Mouse (Mus musculus) heart, embryonic 15.5 days (tissue): ENCODE measurements at regions not wholly inside any gene's neighbourhood (a gene's known extent, or its start where the extent isn't known, plus 50 kb on each side); places are given as distances from the start of the nearest gene placed in this dataset.

Experiments
- ATAC-seq: fragments of 200-750 bp; cut with Nextera tagmentation; replicated peaks from 2 replicates; pipeline ENCODE4 v1.8.0; 2017; ENCODE audit warnings: low read depth, moderate TSS enrichment; ENCODE audit not compliant: insufficient number of reproducible peaks, insufficient read depth, low FRiP score
- H3K27ac ChIP-seq: fragments of 300-500 bp; sonication (generic); 2 replicates; pipeline ENCODE4 v1.5.1; 2015; ENCODE audit warnings: mild to moderate bottlenecking, inconsistent platforms
- H3K27me3 ChIP-seq: fragments of 300-500 bp; sonication (generic); 2 replicates; pipeline ENCODE4 v1.6.1; 2015; ENCODE audit warnings: inconsistent platforms
- H3K36me3 ChIP-seq: fragments of 300-500 bp; sonication (generic); 2 replicates; pipeline ENCODE4 v1.6.1; 2015; ENCODE audit warnings: mild to moderate bottlenecking, inconsistent platforms
- H3K4me1 ChIP-seq: fragments of 300-500 bp; sonication (generic); replicated peaks from 2 replicates; pipeline ENCODE4 v1.6.1; 2015; ENCODE audit warnings: inconsistent platforms
- H3K4me2 ChIP-seq: fragments of 300-500 bp; sonication (generic); 2 replicates; pipeline ENCODE4 v1.6.1; 2015; ENCODE audit warnings: inconsistent platforms, mild to moderate bottlenecking, moderate library complexity
- H3K4me3 ChIP-seq: fragments of 300-500 bp; sonication (generic); 2 replicates; pipeline ENCODE4 v1.5.1; 2015; ENCODE audit warnings: mild to moderate bottlenecking, inconsistent platforms
- H3K9ac ChIP-seq: fragments of 300-500 bp; sonication (generic); 2 replicates; pipeline ENCODE4 v1.6.1; 2015; ENCODE audit warnings: mild to moderate bottlenecking, inconsistent platforms
- H3K9me3 ChIP-seq: fragments of 300-500 bp; sonication (generic); replicated peaks from 2 replicates; pipeline ENCODE4 v1.6.1; 2016; ENCODE audit warnings: inconsistent platforms
- WGBS: fragments of 180-500 bp; shearing (Covaris S2); methylation state at CpG from one replicate; pipeline ENCODE4 v1.1.7; 2015; ENCODE audit warnings: mixed read lengths; 5-methylcytosine and 5-hydroxymethylcytosine counted together

DNA sequence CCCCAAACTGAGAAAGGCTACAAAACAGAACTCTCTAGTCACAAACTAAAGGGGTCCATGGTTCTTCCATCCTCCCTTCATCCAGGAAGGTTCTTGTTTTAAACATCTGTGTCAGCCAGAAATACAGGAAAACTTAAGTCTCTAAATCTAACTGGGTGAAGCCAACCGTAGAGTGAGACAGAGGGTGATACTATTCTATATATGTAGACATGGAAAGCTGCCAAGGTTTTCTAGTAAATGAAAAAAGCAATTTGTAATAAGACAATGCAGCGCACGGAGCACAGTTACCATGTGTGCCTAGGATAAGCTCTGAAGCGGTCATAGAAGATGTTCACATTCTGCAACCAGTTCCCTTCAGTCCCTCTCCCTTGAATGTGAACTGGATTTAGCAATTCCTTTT is 55.4 kb downstream of the Ppp1r3c start:
- Histone ChIP-seq H3K27ac (peak overlapping the region; percentile 84), H3K4me2 (no peak overlapping the region), H3K4me3 (no peak overlapping the region), H3K9ac (no peak overlapping the region), H3K27me3 (no peaks in the 10 kb centered on the region), H3K9me3 (no peaks in the 10 kb centered on the region), H3K36me3 (no peaks in the 10 kb centered on the region), H3K4me1 (peaks cover 57% of the 10 kb centered on the region)
- 26% methylated on average over 4 of the region's 4 CpGs for WGBS
- no peak for ATAC-seq

DNA sequence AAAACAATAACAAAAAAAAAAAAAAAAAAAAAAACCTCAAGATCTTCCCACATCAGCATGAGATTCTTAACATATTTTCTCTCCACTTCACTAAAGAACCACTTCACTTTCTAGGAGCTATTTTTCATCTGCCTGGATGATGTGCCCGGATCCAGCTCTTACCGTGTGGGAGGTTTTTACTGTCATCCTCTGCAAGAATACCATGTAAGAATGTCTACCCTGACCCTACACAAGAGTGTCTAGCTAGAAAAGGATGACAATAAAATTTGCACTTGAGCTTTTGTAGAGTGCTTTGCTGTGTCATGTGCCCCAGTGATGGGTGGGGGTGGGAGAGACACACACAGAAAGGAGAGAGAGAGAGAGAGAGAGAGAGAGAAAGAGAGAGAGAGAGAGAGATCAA is 56.1 kb downstream of the Ppp1r3c start:
- no peak overlapping the region for H3K9ac ChIP-seq
- no peaks in the 10 kb centered on the region for H3K36me3 ChIP-seq
- H3K4me1 ChIP-seq, result peaks cover 57% of the 10 kb centered on the region
- no peaks in the 10 kb centered on the region for H3K9me3 ChIP-seq
- no peak overlapping the region for H3K4me3 ChIP-seq
- H3K4me2 ChIP-seq, result no peak overlapping the region
- 30% methylated on average over 2 of the region's 2 CpGs for WGBS
- ATAC-seq, result no peak
- H3K27me3 ChIP-seq, result no peaks in the 10 kb centered on the region
- H3K27ac ChIP-seq, result peak overlapping the region; percentile 84

DNA sequence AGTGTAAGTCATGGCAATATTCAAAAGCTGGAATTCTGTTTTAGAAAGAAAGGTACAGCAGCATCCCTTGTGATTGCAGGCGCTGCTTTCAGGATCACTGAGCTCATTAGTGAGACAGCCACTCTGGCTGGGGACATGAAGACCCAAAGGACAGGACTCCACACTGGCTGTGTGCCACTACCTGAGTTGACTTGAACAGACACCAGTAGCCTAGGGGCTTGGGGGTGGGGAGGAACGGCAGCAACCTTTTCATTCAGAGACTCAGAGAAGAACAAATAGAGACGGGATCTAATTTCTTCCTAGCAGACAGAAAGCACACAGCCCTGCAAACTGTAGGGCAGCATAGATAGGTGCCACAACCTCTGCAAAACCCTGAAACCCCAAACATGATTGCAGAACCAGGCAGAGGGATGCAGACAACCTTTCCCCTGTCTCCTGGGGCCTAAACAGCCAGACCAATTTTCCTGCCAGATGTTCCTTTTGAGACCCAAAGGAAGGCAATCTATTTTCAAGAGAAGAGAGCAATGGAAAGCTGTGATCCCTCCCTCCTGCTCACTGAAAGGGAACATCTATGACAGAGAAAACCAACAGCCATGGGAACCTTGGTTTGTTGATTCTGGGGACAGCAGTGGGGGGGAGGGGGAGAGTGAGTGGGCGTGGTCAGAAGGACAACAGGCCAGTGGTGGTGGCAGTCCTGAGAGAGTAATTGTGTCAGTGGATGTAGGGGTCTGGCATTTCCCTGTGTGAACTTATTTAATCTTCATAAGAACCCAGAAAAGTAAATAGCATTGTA is 57.2 kb downstream of the Ppp1r3c start:
- H3K36me3 ChIP-seq, result no peaks in the 10 kb centered on the region
- WGBS, result 31% methylated on average over 4 of the region's 4 CpGs
- H3K4me1 ChIP-seq, result peaks cover 57% of the 10 kb centered on the region
- peak overlapping the region; percentile 11 for H3K9ac ChIP-seq
- H3K27ac ChIP-seq, result peak overlapping the region; percentile 84
- no peak overlapping the region for H3K4me2 ChIP-seq
- peak; percentile 21; the same call in 1 of the 2 replicates for ATAC-seq
- no peaks in the 10 kb centered on the region for H3K9me3 ChIP-seq
- H3K4me3 ChIP-seq, result no peak overlapping the region
- H3K27me3 ChIP-seq, result no peaks in the 10 kb centered on the region

DNA sequence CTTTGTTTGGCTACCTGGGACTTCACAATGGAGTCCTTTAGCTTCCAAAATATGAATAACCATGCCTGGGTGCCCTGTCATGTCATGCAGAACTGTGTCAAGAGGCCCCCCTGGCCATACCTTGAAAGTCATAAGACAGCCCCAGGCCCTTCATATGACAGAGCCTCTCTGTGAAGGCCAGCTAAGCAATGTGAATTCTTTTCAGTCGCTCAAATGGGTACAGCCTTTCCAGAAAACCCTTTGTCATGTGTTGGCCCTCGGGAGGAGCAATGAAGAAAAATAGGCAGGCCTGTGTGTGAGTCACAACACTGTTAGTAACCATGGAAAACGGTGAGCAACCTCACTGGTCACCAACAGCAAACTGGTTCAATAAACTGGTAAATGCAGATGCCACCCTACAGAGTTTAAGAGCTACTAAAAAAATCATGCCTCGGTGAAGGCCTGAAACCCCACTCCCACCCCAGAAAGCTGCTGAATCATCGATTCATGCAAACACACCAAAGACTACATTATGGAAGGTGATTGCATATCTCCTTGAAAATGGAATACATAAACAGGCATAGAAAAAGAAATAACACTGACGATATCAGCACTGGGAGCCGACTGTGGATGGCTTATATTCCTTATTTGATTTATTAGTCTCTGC is 57.9 kb downstream of the Ppp1r3c start:
- WGBS, result 71% methylated on average over 7 of the region's 7 CpGs
- Histone ChIP-seq H3K4me2 (no peak overlapping the region), H3K36me3 (no peaks in the 10 kb centered on the region), H3K4me1 (peaks cover 57% of the 10 kb centered on the region), H3K27me3 (no peaks in the 10 kb centered on the region), H3K9me3 (no peaks in the 10 kb centered on the region), H3K9ac (no peak overlapping the region; the same call in 1 of the 2 replicates), H3K27ac (peak overlapping the region; percentile 84), H3K4me3 (no peak overlapping the region)
- no peak for ATAC-seq

DNA sequence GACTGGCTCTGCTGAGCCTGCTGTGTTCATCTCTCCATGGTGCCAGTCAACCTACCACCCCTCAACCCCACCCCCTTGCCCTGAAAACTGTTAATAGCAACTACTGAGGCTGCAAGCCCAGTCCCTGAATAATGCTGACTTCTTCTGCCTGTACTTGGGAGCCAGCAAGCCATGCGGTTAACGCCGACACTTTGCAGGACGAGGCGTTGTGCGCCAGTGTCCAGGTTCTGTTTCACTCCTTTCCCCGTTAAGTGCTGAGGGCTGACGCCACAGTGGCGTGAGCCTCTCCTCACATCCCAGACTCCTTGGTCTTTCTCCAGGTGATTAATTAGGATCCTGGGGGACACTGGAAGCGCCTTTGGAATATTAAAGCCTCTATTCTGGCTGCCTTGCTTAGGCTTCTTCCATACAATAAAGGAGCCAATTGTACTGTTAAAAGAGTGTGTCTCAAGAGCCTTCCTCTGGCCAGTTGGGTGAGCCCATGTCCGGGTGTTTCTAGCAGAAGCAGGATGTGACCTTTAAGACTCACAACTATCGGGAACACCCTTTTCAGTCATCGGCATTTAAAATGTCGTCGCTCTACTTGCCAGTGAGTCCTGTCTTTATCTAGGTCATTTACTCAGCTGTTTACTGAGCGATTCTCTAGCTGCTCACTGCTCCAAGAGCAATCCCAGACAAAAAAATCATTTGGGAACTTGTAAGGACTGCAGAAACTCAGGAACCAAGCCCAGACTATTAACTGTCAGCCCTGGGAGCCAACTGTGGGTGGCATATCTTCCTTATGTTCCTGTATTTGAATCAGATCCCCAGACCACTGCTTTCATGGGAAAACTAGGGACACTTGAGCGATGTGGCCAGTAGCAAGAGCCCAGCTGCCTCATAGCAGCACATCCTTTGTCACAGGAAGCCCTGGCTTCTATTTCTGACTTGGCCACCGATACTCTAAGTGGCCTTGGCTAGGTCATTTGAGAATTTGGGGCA is 59.1 kb downstream of the Ppp1r3c start:
- no peak for ATAC-seq
- no peak overlapping the region for H3K9ac ChIP-seq
- no peak overlapping the region for H3K4me2 ChIP-seq

DNA sequence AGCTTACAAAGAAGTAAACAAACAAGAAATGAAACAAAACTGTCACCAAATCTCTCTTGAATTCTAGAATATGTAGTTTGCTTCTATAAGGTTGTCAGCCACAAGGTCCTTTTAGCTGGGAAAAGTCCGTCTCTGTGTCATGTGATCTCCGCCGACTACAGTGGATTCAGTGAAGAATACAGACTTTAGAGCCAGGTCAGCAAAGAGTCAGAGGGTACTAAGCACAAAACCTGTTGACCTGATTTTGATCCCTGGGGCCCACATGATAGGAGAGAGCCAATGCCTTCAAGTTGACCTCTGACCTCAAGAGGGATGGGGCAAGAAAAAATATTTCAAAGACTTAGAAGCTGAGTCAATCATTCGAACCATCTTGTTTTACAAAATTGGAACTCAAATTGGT is 61.5 kb downstream of the Ppp1r3c start:
- WGBS, result 82% methylated on average over 4 of the region's 4 CpGs
- H3K4me1 ChIP-seq, result peaks cover 56% of the 10 kb centered on the region
- H3K9me3 ChIP-seq, result no peaks in the 10 kb centered on the region

More for the DNA sequence above, 59.1 kb downstream of the Ppp1r3c start:
- Histone ChIP-seq H3K36me3 (no peaks in the 10 kb centered on the region), H3K4me1 (peaks cover 49% of the 10 kb centered on the region), H3K9me3 (no peaks in the 10 kb centered on the region), H3K27ac (peak overlapping the region; percentile 84), H3K4me3 (no peak overlapping the region), H3K27me3 (no peaks in the 10 kb centered on the region)
- WGBS, result 54% methylated on average over 18 of the region's 18 CpGs

DNA sequence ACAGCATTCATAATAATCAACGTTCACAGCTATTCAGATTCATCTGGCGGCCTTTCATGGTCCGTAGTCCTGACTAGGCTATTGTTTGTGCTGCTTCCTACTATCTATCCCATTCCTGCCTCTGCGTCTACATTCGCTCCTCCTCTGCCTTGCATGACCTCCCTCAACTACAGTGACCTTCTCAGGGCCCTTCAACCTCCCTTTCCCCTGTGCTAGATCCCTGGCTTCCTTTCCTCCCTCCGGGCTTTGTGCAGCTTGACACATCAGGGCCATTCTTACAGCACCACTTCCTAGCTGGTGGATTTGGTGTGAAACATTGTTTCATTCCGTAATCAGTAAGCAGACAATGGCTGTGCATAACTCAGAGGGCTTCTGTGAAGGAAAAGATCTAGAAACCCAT is 65.6 kb downstream of the Ppp1r3c start:
- Histone ChIP-seq H3K27ac (peak overlapping the region; percentile 89), H3K27me3 (no peaks in the 10 kb centered on the region), H3K4me3 (no peak overlapping the region), H3K36me3 (no peaks in the 10 kb centered on the region), H3K9me3 (no peaks in the 10 kb centered on the region), H3K4me2 (no peak overlapping the region), H3K9ac (no peak overlapping the region), H3K4me1 (peaks cover 60% of the 10 kb centered on the region)
- WGBS, result 59% methylated on average over 7 of the region's 7 CpGs
- ATAC-seq, result no peak

More for the DNA sequence above, 61.5 kb downstream of the Ppp1r3c start:
- no peak overlapping the region for H3K4me2 ChIP-seq
- H3K36me3 ChIP-seq, result no peaks in the 10 kb centered on the region
- no peak overlapping the region for H3K9ac ChIP-seq
- H3K27me3 ChIP-seq, result no peaks in the 10 kb centered on the region
- no peak overlapping the region for H3K4me3 ChIP-seq
- no peak overlapping the region for H3K27ac ChIP-seq
- no peak for ATAC-seq
